Mouse (Mus musculus) megakaryocyte-erythroid progenitor cell, adult 5-6 weeks (primary cell): ENCODE measurements around the gene Kpna2. TPM values are rescaled to one million over a fixed set of nuclear protein-coding genes. Genes with fewer than 3 reads are reported as not detected.

ENCODE experiments used
- ATAC-seq: replicated peaks from 2 replicates; pipeline ENCODE4 v1.8.0; 2016; ENCODE audit warnings: mild to moderate bottlenecking, inconsistent platforms; ENCODE audit not compliant: severe bottlenecking, poor library complexity, low FRiP score, low TSS enrichment
- total RNA-seq, 2 experiments: library from RNA; stranded (forward) in 1 of 2; stranded (reverse) in 1 of 2; fragments of 200-1000, 215-1000 nt in 1 of 2; fragments of >200 nt in 1 of 2; fragmentation: Nextera tagmentation in 1 of 2; gene quantifications; 2 replicates each; pipeline ENCODE4 v1.2.3; 2014 to 2017

Gene Kpna2
- total RNA-seq (2014; fragmentation: Nextera tagmentation), result 179 and 203 TPM in 2 replicates
- 146 and 149 TPM in 2 replicates for total RNA-seq (2017)

DNA sequence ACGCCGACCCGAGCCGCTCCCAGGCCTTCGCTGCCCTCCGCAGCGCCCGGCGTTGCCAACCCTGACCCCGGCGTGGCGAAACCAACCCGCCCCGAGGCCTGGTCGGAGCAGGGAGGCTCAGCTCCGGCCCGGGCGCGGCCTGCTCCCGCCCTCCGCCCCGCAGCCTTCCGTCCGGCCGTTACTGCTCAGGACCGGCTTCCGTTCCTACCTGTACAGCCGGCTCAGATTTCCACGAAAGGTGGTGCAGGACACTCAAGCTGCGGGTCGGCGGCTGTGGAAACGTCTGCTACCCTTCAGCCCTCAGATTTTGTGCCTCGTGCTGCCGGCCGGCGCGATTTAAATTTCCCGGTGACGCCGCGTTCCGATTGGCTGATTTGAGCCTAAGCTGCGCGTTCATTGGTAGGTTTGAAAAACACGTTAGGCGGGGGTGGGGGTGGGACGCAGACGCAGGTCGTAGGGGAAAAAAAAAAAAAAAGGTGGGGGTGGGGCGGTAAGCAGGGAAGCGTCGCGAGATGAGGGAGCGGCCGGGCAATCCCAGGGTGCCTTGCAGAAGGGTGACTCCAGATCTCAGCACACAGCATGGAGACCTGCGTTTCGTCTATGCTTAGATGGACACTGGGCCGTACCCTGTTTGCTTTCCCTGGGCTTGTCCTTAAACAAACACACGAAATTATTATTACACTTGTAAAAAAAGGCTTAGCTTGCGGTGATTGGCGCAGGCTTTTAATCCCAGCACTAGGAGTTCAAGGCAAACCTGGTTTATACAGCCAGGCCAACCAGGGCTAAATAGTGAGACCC is at the start of gene Kpna2:
Gene Kpna2 (minus strand): TSS at position 391 of the 798 bp plus-strand sequence.
- peak; percentile 83 for ATAC-seq

DNA sequence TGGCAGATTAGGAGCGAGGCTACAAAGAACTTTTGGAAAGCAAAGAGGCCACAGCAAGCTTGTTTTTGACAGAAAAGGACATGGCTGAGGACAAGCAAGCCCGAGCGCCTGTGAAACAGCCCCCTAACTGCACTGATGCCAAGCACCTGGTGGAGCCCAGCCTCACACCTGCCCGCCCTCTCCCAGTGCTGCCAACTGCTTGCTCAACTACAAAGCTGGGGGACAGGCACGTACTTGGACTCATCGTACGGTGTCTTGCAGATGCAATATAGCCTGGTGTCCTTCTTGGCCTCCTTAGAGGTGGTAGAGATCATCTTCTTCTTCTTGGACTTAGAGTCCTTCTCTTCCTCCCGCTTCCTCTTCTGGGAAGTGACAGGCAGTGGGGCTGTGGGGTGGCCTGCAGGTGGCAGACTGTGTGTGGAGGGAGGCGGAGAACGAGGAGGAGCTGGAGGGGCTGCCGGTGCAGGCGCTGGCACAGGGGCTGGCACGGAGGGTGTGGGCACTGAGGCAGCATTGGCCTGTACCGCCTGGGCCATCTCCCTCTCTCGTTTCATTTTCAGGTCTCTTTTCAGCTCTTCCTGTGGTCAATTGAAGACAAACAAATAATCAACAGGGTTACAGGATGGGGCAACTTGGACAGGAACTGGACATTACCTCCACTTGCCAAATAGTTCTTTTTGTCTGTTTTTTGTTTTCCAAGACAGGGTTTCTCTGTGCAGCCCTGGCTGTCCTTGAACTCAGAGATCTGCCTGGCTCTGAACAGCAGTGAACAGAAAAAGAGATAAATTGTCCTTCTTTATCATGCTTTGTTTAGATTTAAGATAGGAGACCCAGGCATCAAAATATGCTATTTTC is 47.7 kb upstream of the Kpna2 start:
- no peak for ATAC-seq

DNA sequence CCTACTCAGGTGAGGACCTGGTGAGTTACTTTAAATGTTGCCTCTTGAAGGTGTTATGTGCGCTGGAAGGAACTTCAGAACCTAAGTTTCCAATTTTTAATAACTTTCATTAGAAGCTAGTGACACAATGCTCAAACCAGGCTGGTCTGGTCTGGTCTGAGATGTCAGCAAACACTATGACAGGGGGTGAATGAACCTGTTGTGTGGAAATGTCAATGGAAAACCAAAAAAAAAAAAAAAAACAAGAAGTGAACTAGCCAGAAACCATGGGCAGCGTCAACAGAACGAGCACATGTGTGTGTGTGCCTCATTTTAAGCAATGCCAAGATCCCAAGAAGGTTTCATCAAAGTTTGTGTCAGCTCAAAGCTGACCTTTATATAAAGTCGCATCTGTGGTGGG is 46.2 kb upstream of the Kpna2 start:
- no peak for ATAC-seq

DNA sequence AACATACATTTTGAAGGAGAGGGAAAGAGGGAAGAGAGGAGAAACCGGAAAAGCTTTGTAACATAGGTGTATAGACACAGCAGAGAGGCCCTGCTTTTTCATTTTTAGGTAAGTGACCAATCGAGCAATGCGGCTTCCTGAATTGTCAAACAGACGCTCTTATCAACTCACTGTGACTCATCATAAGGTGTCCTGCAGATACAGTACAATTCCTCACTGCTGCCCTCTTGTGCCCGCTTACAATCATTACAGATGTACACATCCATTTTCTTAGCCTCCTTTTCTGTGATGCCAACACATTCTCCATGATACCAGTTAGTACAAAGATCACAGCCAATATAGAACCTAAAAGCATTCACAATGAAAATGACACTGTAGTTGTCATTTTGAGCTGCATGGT is 45.0 kb upstream of the Kpna2 start:
- ATAC-seq, result peak; percentile 95

DNA sequence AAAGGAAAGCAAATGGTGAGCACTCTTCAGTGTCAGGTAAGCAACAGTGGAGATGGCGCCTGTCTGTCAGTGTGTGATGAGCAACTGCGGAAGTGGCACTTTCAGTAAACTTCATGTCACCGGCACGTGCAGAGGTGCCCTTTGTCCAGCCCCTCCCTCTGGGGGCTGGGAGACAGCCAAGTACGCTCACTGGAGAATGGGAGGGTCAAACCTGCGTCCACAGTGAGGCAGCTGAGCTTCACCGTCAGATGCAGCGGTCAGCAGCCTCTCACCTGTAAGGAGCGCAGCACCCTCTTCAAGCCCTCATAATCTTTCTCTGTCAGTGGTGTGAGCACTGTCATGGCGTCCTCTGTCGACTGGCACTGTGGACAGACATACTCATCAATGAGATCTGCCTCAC is 44.0 kb upstream of the Kpna2 start:
- ATAC-seq, result no peak

DNA sequence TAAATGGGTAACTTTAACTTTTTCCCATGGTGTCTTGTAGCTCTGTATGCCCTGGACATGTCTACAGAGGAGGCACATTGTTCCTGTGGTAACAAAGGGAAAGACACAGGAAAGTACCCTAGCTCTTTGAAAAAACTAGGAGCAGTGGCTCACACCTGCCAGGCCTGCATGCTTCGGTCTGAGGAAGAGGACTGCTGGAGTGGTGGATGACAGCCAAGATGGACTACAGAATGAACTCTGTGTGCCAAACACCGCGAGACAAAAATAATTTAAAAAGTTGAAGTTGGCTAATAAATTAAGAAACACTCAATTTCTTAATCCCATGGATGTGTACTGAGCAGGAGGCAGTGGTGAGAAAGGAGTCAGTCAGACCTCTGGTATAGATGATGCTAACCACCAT is 42.1 kb upstream of the Kpna2 start:
- ATAC-seq, result no peak

DNA sequence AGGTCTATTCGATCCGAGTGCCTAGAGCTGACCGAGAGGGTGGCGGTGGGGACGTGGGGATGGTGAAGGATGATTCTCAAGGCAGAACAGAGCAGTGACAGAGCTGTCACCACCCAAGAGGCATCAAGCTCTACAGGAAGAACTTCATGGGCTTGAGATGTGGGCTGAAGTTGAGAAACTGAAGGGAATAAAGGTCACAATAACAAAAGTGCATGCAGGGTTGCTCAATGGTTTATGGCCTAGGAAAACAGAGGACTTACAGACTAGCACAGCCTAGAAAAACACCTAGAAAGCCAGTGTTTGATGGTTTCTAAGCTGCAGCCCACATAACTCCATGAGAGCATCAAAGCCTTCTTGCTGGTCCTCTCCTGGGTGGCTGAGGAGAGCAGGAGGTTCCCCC is 40.1 kb upstream of the Kpna2 start:
- ATAC-seq, result no peak

DNA sequence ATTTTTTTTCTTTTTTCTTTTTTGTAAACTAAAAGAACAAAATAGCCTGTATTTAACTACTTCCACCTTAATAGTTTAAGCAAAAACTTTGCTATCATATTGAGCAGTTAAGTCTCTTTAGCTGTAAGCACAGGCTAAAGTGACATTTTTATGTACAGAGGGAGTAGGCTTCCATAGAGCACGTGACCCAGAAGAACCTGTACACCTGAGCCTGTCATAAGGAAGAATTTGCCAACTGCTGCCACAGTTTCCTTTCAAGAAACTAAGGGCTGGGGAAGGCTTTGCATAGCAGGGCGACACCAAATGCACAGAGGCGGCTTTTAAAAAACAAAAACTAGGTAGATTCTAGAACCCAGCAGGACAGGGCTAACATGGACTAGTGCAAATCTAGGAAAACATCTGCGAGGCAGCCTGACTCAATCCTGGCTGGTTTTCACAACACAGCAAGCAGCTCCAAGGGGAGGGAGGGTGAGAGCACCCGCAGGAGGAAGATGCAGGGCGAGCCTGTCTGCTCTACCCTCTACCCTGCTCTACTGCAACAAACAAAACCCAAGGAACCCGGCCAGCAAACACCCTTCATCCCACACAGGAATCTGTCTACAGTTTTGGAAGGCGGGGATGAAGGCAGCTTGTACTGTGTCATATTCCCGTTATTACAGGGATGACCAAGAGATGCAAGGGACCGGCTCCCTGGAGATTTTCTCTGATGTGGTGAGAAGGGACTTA is 34.9 kb upstream of the Kpna2 start:
- no peak for ATAC-seq

DNA sequence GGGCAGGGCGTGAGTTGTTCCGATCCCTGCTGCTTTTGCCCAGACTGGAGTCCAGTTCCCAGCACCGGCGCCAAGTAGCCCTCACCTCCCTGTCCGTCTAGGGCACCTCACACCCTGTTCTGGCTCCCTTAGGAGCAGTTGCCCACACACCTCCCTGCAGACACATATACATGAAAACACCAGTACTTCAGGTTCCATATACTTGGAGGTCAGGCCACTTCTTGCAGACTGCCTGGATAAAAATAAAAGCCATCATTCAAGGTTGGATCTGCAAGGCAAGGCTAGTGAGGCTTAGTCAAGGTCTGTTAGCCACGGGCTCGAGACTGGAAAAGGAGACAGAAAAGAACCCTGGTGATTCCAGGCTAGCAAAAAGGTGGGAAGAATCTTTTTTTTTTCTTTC is 32.3 kb upstream of the Kpna2 start:
- no peak for ATAC-seq

DNA sequence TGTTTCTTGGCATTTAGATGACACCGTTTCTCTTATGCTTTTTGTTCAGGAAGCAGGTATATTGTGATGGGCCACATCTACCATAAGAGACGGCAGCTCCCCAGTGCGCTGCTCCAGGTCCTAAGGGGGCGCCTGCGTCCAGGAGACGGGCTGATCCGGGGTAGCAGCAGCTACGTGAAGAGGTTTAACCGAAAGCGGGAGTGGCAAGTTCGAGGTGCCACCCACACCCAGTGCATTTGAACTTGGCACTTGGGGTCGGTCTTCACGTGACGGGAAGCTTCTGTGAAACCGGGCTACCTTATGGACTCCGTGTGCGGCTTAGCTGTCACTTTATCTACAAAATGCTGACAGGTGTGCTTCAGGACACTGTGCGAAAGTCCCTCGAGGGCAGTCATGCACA is 30.2 kb upstream of the Kpna2 start:
- ATAC-seq, result no peak

DNA sequence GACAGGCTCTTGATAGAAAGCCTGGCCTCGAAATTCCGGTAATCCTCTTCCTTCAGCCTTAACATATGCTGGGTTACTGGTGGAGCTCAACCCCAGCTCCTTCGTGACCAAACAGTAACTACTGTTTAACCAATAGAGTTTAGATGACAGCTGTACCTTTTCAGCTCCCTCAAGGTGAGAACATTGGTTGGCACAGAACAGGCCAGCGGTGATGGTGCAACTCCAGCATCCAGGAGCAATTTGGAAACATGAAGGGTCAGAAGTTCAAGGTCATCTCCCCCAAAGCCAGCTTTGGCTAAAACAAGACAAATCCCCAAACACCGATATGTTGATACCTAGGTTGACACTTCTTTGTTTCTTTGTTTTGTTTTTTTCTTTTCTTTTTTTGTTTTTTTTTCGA is 29.4 kb upstream of the Kpna2 start:
- ATAC-seq, result no peak

DNA sequence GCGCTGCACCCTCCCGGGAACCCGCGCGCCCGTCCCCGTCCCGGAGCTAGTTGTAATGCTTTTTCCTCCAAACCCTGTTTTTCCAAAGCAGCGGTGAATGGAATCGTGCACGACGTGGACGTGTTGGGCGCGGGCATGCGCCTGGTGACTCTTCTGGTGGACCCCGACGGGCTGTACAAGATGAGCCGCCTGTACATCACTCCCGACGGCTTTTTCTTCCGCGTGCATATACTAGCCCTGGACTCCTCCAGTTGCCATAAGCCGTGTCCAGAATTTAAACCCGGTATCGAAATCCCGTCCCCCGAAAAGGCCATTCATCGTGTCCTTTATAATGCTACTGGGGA is 28.9 kb upstream of the Kpna2 start:
- ATAC-seq, result peak; percentile 33

DNA sequence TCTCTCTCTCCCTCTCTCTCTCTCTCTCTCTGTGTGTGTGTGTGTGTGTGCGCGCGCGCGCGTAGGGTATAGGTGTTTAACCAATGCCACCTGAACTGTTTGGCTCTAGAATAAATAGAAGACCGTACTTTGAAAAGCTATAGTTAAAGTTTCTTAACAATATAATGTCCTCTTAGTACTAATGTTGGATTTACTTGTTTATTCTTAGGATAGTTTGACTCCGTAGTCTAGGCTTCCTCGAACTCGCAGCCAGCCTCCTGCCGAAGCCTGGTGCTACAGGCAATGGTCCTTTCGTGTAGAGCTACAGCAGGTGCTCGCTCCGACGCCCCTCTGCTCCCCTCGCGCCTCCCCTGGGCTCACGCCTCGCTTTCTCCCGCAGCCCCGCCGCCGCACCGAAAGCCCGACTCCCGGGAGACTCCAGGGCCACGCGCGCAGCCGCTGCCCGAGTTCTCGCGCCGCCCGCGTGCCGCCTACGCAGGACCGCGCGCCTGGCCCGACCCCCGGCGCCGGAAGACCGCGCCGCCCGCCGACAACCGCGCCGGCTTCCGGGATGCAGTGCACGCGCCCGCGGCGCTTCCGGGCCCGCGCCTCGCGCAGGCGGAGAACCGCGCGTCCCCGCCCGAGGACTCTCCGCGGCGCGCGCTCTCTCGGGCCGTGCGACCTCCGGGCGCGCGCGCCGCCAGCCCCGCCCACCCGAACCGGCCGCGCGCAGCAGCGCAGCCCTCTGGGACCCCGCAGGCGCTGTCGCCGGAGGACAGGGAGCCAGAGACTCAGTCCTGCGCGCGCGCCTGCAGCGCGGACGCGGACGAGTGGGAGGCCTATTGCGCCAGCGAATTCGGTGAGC is 28.3 kb upstream of the Kpna2 start:
- peak; percentile 79 for ATAC-seq

DNA sequence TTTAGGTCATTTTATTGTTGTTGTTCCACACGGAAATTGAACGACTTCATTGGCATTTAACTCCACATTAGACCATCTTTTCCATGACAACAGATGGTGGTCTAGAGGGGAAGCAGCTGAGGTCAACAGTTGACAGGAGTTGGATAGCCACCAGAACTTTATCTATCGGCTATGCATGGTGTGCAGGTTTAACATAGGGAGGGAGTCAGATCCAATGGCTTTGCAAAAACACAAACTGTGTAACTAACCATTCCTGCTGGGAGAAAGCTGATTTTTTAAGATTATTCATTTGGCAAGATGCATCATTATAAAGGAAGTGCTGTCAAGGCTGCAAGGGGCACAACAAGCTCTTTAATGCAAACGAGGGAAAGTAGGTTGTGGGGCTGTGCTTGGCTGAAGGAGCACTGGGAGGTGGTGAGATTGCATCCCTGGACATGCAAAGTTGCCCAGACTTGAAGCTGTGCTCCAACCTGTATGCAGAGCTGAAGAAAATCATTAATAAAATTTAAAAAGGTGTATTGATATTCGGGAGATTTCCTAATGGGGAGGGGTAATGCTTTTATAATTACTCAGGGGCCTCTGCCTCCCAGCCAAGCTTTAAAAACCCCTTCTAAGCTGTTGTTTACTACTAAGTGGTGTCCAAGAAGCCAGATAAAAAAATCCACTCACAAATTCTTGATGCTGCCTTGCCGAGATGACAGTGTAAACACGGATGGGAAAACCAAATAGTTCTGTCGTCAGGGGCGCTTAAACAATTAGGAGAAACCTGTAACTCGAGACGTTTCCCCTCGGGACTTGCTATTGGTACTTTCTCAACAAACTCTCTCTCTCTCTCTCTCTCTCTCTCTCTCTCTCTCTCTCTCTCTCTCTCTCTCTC is 27.5 kb upstream of the Kpna2 start:
- ATAC-seq, result no peak

DNA sequence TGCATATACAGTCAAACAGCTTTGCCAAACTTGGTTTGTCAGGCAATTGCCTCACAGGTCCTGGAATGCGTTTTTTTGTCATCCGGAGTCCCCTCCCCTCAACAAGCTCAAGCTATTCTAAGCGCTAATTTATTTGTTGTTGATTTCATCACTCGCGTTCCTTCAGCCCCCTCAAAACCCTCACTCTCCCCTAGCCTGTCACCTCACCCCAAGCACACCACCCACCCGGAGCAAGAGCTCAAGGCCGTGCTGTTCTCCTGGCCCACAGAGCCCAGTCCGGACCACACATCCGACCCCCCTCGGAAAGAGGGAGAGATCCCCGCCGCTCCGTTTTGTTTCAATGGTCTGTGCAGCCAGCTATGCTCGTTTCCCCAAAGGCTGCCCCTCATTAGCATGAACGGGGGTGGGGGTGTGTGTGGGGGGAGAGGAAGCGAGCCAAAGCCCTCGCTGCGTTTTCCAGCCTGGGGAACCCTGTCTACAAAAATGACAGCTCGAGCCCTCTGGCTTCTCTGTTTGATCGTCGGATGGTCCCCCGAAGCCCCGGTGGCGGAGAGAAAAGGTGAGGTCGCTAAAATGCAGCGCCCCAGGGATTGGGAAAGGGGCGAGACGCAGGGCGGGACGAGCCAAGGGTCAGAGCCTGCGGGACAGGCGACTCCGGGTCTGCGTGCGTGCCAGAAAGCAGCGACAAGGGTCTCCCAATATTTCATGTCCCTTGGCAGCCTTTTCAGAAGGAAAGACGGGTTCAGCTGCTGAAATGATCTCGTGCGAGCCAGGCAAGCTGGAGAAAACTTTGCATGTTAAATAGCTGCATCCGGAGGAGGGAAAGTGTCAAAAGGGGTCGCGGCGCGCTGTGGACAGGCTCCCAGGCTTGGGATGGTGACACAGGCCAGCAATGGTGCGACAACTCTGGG is 26.3 kb upstream of the Kpna2 start, which contains the start of gene 1810010H24Rik:
Gene 1810010H24Rik (plus strand): TSS at position 271 of the 911 bp plus-strand sequence.
- no peak for ATAC-seq

DNA sequence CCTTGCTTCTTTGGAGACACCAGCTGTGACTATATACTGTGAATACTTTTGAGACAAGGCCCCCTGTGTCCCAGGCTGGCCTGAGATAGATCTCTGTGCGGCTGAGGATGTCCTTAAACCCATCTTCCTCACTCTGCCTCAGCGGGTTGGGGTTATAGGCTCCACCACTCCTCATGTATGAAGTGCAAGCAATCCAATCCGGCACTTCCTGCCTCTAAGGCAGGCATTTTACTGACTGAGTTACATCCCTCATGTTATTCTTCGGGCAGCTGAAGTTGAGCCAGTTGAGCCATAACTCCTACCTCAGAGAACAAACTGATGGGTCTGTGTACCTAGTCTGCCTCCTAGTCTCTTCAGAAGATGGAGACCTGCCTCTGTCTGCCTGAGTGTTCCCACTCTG is 25.1 kb upstream of the Kpna2 start:
- no peak for ATAC-seq

DNA sequence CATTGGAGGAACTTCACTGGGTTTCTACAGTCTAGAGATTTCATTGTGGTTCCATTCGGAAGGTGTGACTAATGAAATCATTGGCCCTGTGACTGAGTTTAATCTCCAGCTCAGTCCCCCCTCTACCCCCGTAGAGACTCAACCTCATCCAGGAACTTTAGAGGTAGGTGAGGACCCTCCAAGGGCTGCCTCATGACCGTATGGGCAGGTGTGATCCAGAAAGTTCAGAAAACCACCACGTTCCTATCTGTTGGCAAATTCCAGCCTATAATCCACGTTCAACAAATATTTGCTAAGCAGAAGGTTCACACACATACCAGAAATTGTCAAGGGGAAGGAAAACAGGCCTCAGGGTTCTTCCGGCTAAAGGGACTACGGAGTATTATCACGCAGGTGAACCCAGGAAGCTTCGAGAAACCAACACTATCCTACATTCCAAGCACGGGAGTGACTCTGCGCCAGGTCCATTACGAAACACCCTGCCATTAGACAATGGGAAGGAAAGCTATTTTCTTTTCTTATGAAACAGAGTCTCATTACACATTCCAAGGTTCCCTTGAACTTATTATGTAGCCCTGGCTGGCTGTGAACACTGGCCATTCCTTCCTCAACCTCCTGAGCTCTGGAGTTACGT is 22.8 kb upstream of the Kpna2 start:
- ATAC-seq, result no peak
